Mouse (Mus musculus) stomach, embryonic 14.5 days (tissue): Measurements from ENCODE around the gene Csmd2. TPM values are rescaled to one million over a fixed set of nuclear protein-coding genes. Genes with fewer than 3 reads are reported as not detected.

Experiments
- ATAC-seq: fragments of 200-750 bp; cut with Nextera tagmentation; 2 replicates; pipeline ENCODE4 v1.8.0; 2017; ENCODE audit warnings: low read depth, moderate TSS enrichment; ENCODE audit not compliant: insufficient number of reproducible peaks, insufficient read depth, low FRiP score
- H3K27ac ChIP-seq: fragments of 300-500 bp; sonication (generic); 2 replicates; pipeline ENCODE4 v1.5.1; 2014; ENCODE audit warnings: mild to moderate bottlenecking, low read length, moderate library complexity, mixed read lengths
- H3K27me3 ChIP-seq: fragments of 300-500 bp; sonication (generic); 2 replicates; pipeline ENCODE4 v1.6.1; 2014; ENCODE audit warnings: low read length, control low read depth, mixed read lengths; ENCODE audit not compliant: control insufficient read depth, insufficient read depth
- H3K36me3 ChIP-seq: fragments of 300-500 bp; sonication (generic); 2 replicates; pipeline ENCODE4 v1.6.1; 2014; ENCODE audit warnings: mild to moderate bottlenecking, control low read depth, low read length, moderate library complexity, mixed read lengths; ENCODE audit not compliant: control insufficient read depth, insufficient read depth
- H3K4me1 ChIP-seq: fragments of 300-500 bp; sonication (generic); 2 replicates; pipeline ENCODE4 v1.6.1; 2014; ENCODE audit warnings: low read length, control low read depth, mixed read lengths; ENCODE audit not compliant: control insufficient read depth, insufficient read depth
- H3K4me2 ChIP-seq: fragments of 300-500 bp; sonication (generic); replicated peaks from 2 replicates; pipeline ENCODE4 v1.6.1; 2014; ENCODE audit warnings: low read depth, low read length, control low read depth
- H3K4me3 ChIP-seq: fragments of 300-500 bp; sonication (generic); 2 replicates; pipeline ENCODE4 v1.5.1; 2014; ENCODE audit warnings: low read depth, low read length, control low read depth
- H3K9ac ChIP-seq: fragments of 300-500 bp; sonication (generic); replicated peaks from 2 replicates; pipeline ENCODE4 v1.6.1; 2014; ENCODE audit warnings: low read depth, mild to moderate bottlenecking, control low read depth, low read length, moderate library complexity, mixed read lengths
- H3K9me3 ChIP-seq: fragments of 300-500 bp; sonication (generic); 2 replicates; pipeline ENCODE4 v1.6.1; 2016; ENCODE audit warnings: low read depth, low read length, control low read depth; ENCODE audit not compliant: control insufficient read depth
- WGBS: fragments of 180-500 bp; shearing (Covaris S2); extraction: QIAGEN DNeasy Blood & Tissue Kit; methylation state at CpG from one replicate; pipeline ENCODE4 v1.1.7; 2014; 5-methylcytosine and 5-hydroxymethylcytosine counted together
- polyA plus RNA-seq: library from polyadenylated mRNA; unstranded; fragments of >200 nt; fragmentation: Nextera tagmentation; extraction: Ambion mirVana; gene quantifications from 2 replicates; pipeline ENCODE4 v1.2.1, GENCODE M21; 2014

Gene Csmd2
- polyA plus RNA-seq, 1 experiment from 2014 or later, result 0.36 TPM

DNA sequence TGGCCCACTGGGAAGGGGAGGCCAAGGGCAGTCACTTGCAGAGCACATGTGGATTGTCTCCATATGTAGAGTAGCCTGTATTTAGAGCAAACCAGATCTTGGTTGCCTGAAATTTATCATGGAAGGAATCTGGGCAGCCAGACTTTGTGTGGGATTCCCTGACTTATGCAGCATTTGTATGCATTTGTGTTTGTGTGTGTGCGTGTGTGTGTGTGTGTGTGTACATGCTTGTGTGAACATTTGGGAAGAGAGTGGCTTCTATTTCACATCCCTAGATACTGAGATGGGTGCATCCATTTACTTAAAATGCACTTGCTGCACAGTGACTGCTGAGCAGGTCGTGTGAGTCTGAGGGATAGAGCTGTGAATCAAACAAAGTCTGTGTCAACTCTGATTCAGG is 173.0 kb downstream of the Csmd2 start:
- H3K27ac ChIP-seq, result no peak overlapping the region
- H3K4me2 ChIP-seq, result no peak overlapping the region
- no peak for ATAC-seq
- H3K4me1 ChIP-seq, result no peaks in the 10 kb centered on the region
- H3K36me3 ChIP-seq, result no peaks in the 10 kb centered on the region
- 64% methylated on average over 2 of the region's 2 CpGs for WGBS
- no peak overlapping the region for H3K4me3 ChIP-seq
- no peaks in the 10 kb centered on the region for H3K27me3 ChIP-seq
- H3K9ac ChIP-seq, result no peak overlapping the region
- no peaks in the 10 kb centered on the region for H3K9me3 ChIP-seq

GRCm38 (mm10) chr4:128170181-128170580 is 182.5 kb downstream of the Csmd2 start:
- Histone ChIP-seq H3K4me1 (no peaks in the 10 kb centered on the region), H3K27ac (no peak overlapping the region), H3K36me3 (no peaks in the 10 kb centered on the region), H3K4me3 (no peak overlapping the region), H3K9ac (no peak overlapping the region), H3K4me2 (no peak overlapping the region), H3K9me3 (no peaks in the 10 kb centered on the region), H3K27me3 (no peaks in the 10 kb centered on the region)
- 92% methylated on average over 8 of the region's 8 CpGs for WGBS
- ATAC-seq, result no peak

DNA sequence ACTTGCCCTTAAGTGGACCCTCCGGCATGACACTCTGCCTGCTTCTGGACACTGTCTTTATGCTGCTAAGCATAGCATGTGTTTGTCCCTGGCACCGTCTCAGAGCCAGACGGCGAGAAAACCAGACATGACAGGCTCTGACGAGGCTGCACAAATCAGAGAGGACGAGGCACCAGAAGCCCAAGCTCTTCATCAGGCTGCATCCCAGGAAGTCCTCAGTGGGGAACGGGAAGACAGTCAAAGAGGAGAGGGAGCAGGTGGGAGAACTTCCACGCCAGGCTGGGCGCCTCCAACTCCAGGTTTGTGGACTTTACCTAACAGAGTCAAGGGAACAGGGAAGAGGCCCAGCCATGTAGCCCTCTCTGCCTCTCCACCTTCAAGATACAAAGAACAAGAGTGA is 183.6 kb downstream of the Csmd2 start:
- ATAC-seq, result no peak
- H3K9ac ChIP-seq, result no peak overlapping the region
- H3K4me3 ChIP-seq, result no peak overlapping the region
- H3K4me1 ChIP-seq, result no peaks in the 10 kb centered on the region
- H3K4me2 ChIP-seq, result no peak overlapping the region
- no peak overlapping the region for H3K27ac ChIP-seq
- H3K9me3 ChIP-seq, result no peaks in the 10 kb centered on the region
- no peaks in the 10 kb centered on the region for H3K27me3 ChIP-seq
- 93% methylated on average over 9 of the region's 9 CpGs for WGBS
- H3K36me3 ChIP-seq, result no peaks in the 10 kb centered on the region

DNA sequence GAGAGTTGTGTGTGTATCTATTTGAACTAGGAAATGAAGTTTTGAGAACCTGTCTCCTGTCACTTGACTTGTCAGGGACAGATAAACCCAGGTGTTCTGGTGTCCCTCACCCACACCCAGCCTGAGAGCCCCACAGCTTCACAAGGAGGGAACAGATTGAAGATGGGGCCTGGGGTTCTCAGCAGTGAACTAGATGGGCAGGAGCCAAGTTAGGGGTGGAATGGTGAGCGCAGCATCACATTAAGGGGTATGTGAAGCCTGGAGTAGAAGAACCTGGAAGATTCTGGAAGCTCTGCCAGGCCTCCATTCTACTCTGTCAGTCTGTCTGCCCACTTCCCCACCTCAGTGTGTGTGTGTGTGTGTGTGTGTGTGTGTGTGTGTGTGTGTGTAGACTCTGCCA is 184.0 kb downstream of the Csmd2 start:
- Histone ChIP-seq H3K9me3 (no peaks in the 10 kb centered on the region), H3K9ac (no peak overlapping the region), H3K4me3 (no peak overlapping the region), H3K4me1 (no peaks in the 10 kb centered on the region), H3K27me3 (no peaks in the 10 kb centered on the region), H3K27ac (no peak overlapping the region), H3K4me2 (no peak overlapping the region), H3K36me3 (no peaks in the 10 kb centered on the region)
- no peak for ATAC-seq
- 90% methylated on average over 1 of the region's 1 CpGs for WGBS

GRCm38 (mm10) chr4:128178974-128179373 is 191.3 kb downstream of the Csmd2 start:
- H3K4me3 ChIP-seq, result no peak overlapping the region
- H3K4me2 ChIP-seq, result no peak overlapping the region
- no peak overlapping the region for H3K9ac ChIP-seq
- no peak overlapping the region for H3K27ac ChIP-seq
- H3K4me1 ChIP-seq, result no peaks in the 10 kb centered on the region
- no peaks in the 10 kb centered on the region for H3K9me3 ChIP-seq
- no peaks in the 10 kb centered on the region for H3K36me3 ChIP-seq
- 76% methylated on average over 8 of the region's 8 CpGs for WGBS
- no peak for ATAC-seq
- no peaks in the 10 kb centered on the region for H3K27me3 ChIP-seq

- H3K4me2 ChIP-seq, result no peak overlapping the region
- no peak overlapping the region for H3K27ac ChIP-seq
- H3K9me3 ChIP-seq, result no peaks in the 10 kb centered on the region
- H3K36me3 ChIP-seq, result no peaks in the 10 kb centered on the region
- no peaks in the 10 kb centered on the region for H3K4me1 ChIP-seq
- WGBS, result 78% methylated on average over 2 of the region's 2 CpGs
- H3K9ac ChIP-seq, result no peak overlapping the region
- H3K27me3 ChIP-seq, result no peaks in the 10 kb centered on the region
- ATAC-seq, result no peak
- no peak overlapping the region for H3K4me3 ChIP-seq
Measured at GRCm38 (mm10) chr4:128179581-128179980, 191.9 kb downstream of the Csmd2 start.

DNA sequence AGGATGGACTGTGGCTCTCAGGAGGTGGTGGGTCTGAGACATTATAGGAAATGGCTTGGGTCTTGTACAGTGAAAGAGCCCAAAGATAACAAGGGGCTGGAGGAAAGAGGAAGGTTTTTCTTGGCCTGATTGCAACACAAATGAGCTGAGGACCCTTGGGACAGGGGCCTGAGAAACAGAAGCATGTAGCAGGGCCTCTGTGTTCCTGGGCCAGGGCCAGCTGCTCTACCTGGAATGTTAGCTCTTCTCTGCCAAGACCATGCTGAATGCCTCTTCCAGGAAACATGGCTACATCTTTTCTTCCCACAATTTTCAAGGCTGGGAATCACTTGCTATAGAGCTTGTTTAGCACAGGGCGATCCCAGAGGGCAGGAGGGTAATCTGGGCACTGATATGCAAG is 197.1 kb downstream of the Csmd2 start:
- Histone ChIP-seq H3K4me3 (no peak overlapping the region), H3K27ac (no peak overlapping the region), H3K4me2 (no peak overlapping the region), H3K27me3 (no peaks in the 10 kb centered on the region), H3K9ac (no peak overlapping the region), H3K9me3 (no peaks in the 10 kb centered on the region), H3K4me1 (no peaks in the 10 kb centered on the region), H3K36me3 (no peaks in the 10 kb centered on the region)
- WGBS, result 82% methylated on average over 1 of the region's 1 CpGs
- no peak for ATAC-seq

- WGBS, result 92% methylated on average over 8 of the region's 8 CpGs
- H3K27ac ChIP-seq, result no peak overlapping the region
- no peaks in the 10 kb centered on the region for H3K36me3 ChIP-seq
- no peaks in the 10 kb centered on the region for H3K9me3 ChIP-seq
- no peak overlapping the region for H3K9ac ChIP-seq
- no peak overlapping the region for H3K4me3 ChIP-seq
- no peak overlapping the region for H3K4me2 ChIP-seq
- ATAC-seq, result no peak
- no peaks in the 10 kb centered on the region for H3K27me3 ChIP-seq
- H3K4me1 ChIP-seq, result no peaks in the 10 kb centered on the region
Measured at GRCm38 (mm10) chr4:128194454-128194853, 206.8 kb downstream of the Csmd2 start.

DNA sequence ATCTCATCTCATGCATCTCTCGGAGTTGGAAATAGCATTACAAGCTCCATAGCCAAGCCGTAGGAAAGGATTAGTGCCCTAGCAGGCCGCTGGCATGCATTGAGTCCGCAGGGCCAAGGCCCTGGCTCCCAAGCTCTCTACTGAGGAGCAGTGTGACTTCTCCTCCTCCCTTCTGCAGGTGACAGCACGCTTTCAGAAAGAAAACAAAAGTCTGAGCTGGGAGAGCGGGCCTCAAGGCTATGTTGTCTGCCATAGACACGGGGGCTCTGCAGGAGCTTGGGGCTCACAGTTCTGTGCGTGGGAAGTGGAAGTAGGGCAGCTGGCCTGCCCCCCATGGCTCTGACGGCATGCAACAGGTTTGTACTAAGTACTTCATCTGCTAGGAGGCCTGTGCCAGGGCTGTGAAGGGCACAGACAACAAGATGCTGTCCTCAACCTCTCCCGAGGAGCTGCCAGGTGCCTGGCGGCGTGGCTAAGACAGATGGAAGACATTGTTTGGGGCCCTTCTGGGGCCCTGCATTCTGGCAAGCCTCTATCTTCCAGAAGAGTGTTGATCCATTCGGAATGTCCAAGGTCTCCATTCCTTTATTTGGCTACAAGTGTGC is 230.4 kb downstream of the Csmd2 start:
- Histone ChIP-seq H3K9ac (no peak overlapping the region), H3K27me3 (no peaks in the 10 kb centered on the region), H3K36me3 (no peaks in the 10 kb centered on the region), H3K9me3 (no peaks in the 10 kb centered on the region), H3K4me2 (no peak overlapping the region), H3K4me1 (no peaks in the 10 kb centered on the region), H3K4me3 (no peak overlapping the region), H3K27ac (no peak overlapping the region)
- 66% methylated on average over 13 of the region's 13 CpGs for WGBS
- no peak for ATAC-seq
